Mouse (Mus musculus): ENCODE results near the gene Tmem178b. TPM values are rescaled to one million over a fixed set of nuclear protein-coding genes. Genes with fewer than 3 reads are reported as not detected.

Tmem178b gene
- polyA plus RNA-seq, 1 experiment from 2014 or later = not detected

- Histone ChIP-seq H3K4me1 (no peaks in the 10 kb centered on the region), H3K27ac (no peak overlapping the region), H3K27me3 (ENCODE audit: low read depth, poor library complexity, severe bottlenecking) (no peaks in the 10 kb centered on the region), H3K4me3 (no peak overlapping the region), H3K36me3 (no peaks in the 10 kb centered on the region), H3K9me3 (replicated peaks) (no peaks in the 10 kb centered on the region)
- 97% methylated on average over 1 of the region's 1 CpGs for WGBS
- DNase-seq (ENCODE audit: low spot score) = no peak
Observed at GRCm38 (mm10) chr6:40131936-40132335, 258.9 kb downstream of the Tmem178b start.

- H3K27me3 ChIP-seq (ENCODE audit: low read depth, poor library complexity, severe bottlenecking) = no peaks in the 10 kb centered on the region
- WGBS = 91% methylated on average over 6 of the region's 6 CpGs
- DNase-seq (ENCODE audit: low spot score) = no peak
Observed at GRCm38 (mm10) chr6:40133436-40133835, 260.4 kb downstream of the Tmem178b start.

GRCm38 (mm10) chr6:40135716-40136115, 262.6 kb downstream of the Tmem178b start:
- H3K36me3 ChIP-seq = no peaks in the 10 kb centered on the region

More at GRCm38 (mm10) chr6:40133436-40133835, 260.4 kb downstream of the Tmem178b start:
- no peaks in the 10 kb centered on the region for H3K36me3 ChIP-seq
- H3K4me1 ChIP-seq = no peaks in the 10 kb centered on the region
- no peaks in the 10 kb centered on the region for H3K9me3 ChIP-seq (replicated peaks)
- no peak overlapping the region for H3K27ac ChIP-seq
- H3K4me3 ChIP-seq = no peak overlapping the region

GRCm38 (mm10) chr6:40137346-40137745, 264.3 kb downstream of the Tmem178b start:
- Histone ChIP-seq H3K4me1 (no peaks in the 10 kb centered on the region), H3K9me3 (replicated peaks) (no peaks in the 10 kb centered on the region), H3K36me3 (no peaks in the 10 kb centered on the region), H3K4me3 (no peak overlapping the region), H3K27me3 (ENCODE audit: low read depth, poor library complexity, severe bottlenecking) (no peaks in the 10 kb centered on the region), H3K27ac (no peak overlapping the region)
- 71% methylated on average over 6 of the region's 6 CpGs for WGBS
- DNase-seq (ENCODE audit: low spot score) = no peak

More at GRCm38 (mm10) chr6:40135716-40136115, 262.6 kb downstream of the Tmem178b start:
- 85% methylated on average over 6 of the region's 6 CpGs for WGBS
- no peaks in the 10 kb centered on the region for H3K27me3 ChIP-seq (ENCODE audit: low read depth, poor library complexity, severe bottlenecking)
- no peak for DNase-seq (ENCODE audit: low spot score)
- H3K4me1 ChIP-seq = no peaks in the 10 kb centered on the region
- H3K4me3 ChIP-seq = no peak overlapping the region
- no peak overlapping the region for H3K27ac ChIP-seq
- no peaks in the 10 kb centered on the region for H3K9me3 ChIP-seq (replicated peaks)

GRCm38 (mm10) chr6:40137831-40138520, 264.9 kb downstream of the Tmem178b start:
- no peak overlapping the region for H3K27ac ChIP-seq
- H3K4me3 ChIP-seq = no peak overlapping the region
- 80% methylated on average over 7 of the region's 7 CpGs for WGBS
- DNase-seq (ENCODE audit: low spot score) = no peak
- no peaks in the 10 kb centered on the region for H3K36me3 ChIP-seq
- no peaks in the 10 kb centered on the region for H3K27me3 ChIP-seq (ENCODE audit: low read depth, poor library complexity, severe bottlenecking)
- no peaks in the 10 kb centered on the region for H3K9me3 ChIP-seq (replicated peaks)
- no peaks in the 10 kb centered on the region for H3K4me1 ChIP-seq

- 24% methylated on average over 5 of the region's 5 CpGs for WGBS
Observed at GRCm38 (mm10) chr6:40142582-40142981, 269.5 kb downstream of the Tmem178b start.

GRCm38 (mm10) chr6:40144371-40144770, 271.3 kb downstream of the Tmem178b start:
- no peaks in the 10 kb centered on the region for H3K9me3 ChIP-seq (replicated peaks)
- no peaks in the 10 kb centered on the region for H3K27me3 ChIP-seq (ENCODE audit: low read depth, poor library complexity, severe bottlenecking)
- no peaks in the 10 kb centered on the region for H3K4me1 ChIP-seq
- DNase-seq (ENCODE audit: low spot score) = no peak
- H3K27ac ChIP-seq = no peak overlapping the region
- H3K36me3 ChIP-seq = no peaks in the 10 kb centered on the region
- H3K4me3 ChIP-seq = no peak overlapping the region
- WGBS = 74% methylated on average over 9 of the region's 9 CpGs

More at GRCm38 (mm10) chr6:40142582-40142981, 269.5 kb downstream of the Tmem178b start:
- Histone ChIP-seq H3K4me3 (no peak overlapping the region), H3K36me3 (no peaks in the 10 kb centered on the region), H3K4me1 (no peaks in the 10 kb centered on the region), H3K27ac (no peak overlapping the region), H3K9me3 (replicated peaks) (no peaks in the 10 kb centered on the region), H3K27me3 (ENCODE audit: low read depth, poor library complexity, severe bottlenecking) (no peaks in the 10 kb centered on the region)
- DNase-seq (ENCODE audit: low spot score) = no peak

- WGBS = 88% methylated on average over 3 of the region's 3 CpGs
- no peaks in the 10 kb centered on the region for H3K27me3 ChIP-seq (ENCODE audit: low read depth, poor library complexity, severe bottlenecking)
- DNase-seq (ENCODE audit: low spot score) = no peak
- no peak overlapping the region for H3K27ac ChIP-seq
- no peaks in the 10 kb centered on the region for H3K9me3 ChIP-seq (replicated peaks)
- no peak overlapping the region for H3K4me3 ChIP-seq
- no peaks in the 10 kb centered on the region for H3K4me1 ChIP-seq
- no peaks in the 10 kb centered on the region for H3K36me3 ChIP-seq
Observed at GRCm38 (mm10) chr6:40145601-40146000, 272.5 kb downstream of the Tmem178b start.

- 94% methylated on average over 8 of the region's 8 CpGs for WGBS
Observed at GRCm38 (mm10) chr6:40152241-40152640, 279.2 kb downstream of the Tmem178b start.

GRCm38 (mm10) chr6:40161381-40161780, 288.3 kb downstream of the Tmem178b start:
- 87% methylated on average over 5 of the region's 5 CpGs for WGBS
- DNase-seq (ENCODE audit: low spot score) = no peak
- Histone ChIP-seq H3K9me3 (replicated peaks) (no peaks in the 10 kb centered on the region), H3K4me1 (no peaks in the 10 kb centered on the region), H3K36me3 (no peaks in the 10 kb centered on the region), H3K27me3 (ENCODE audit: low read depth, poor library complexity, severe bottlenecking) (no peaks in the 10 kb centered on the region), H3K4me3 (no peak overlapping the region), H3K27ac (no peak overlapping the region)

More at GRCm38 (mm10) chr6:40152241-40152640, 279.2 kb downstream of the Tmem178b start:
- H3K27me3 ChIP-seq (ENCODE audit: low read depth, poor library complexity, severe bottlenecking) = no peaks in the 10 kb centered on the region
- H3K9me3 ChIP-seq (replicated peaks) = no peaks in the 10 kb centered on the region
- no peaks in the 10 kb centered on the region for H3K36me3 ChIP-seq
- H3K4me1 ChIP-seq = no peaks in the 10 kb centered on the region
- no peak for DNase-seq (ENCODE audit: low spot score)
- no peak overlapping the region for H3K27ac ChIP-seq
- no peak overlapping the region for H3K4me3 ChIP-seq

- DNase-seq (ENCODE audit: low spot score) = no peak
- WGBS = 77% methylated on average over 6 of the region's 6 CpGs
- no peaks in the 10 kb centered on the region for H3K27me3 ChIP-seq (ENCODE audit: low read depth, poor library complexity, severe bottlenecking)
- no peaks in the 10 kb centered on the region for H3K9me3 ChIP-seq (replicated peaks)
- H3K4me1 ChIP-seq = no peaks in the 10 kb centered on the region
- no peak overlapping the region for H3K4me3 ChIP-seq
- no peak overlapping the region for H3K27ac ChIP-seq
- no peaks in the 10 kb centered on the region for H3K36me3 ChIP-seq
Observed at GRCm38 (mm10) chr6:40173559-40173958, 300.5 kb downstream of the Tmem178b start.

- Histone ChIP-seq H3K27me3 (ENCODE audit: low read depth, poor library complexity, severe bottlenecking) (no peaks in the 10 kb centered on the region), H3K27ac (no peak overlapping the region), H3K4me3 (no peak overlapping the region), H3K9me3 (replicated peaks) (no peaks in the 10 kb centered on the region), H3K4me1 (no peaks in the 10 kb centered on the region), H3K36me3 (no peaks in the 10 kb centered on the region)
- no peak for DNase-seq (ENCODE audit: low spot score)
- 71% methylated on average over 4 of the region's 4 CpGs for WGBS
Observed at GRCm38 (mm10) chr6:40177870-40178269, 304.8 kb downstream of the Tmem178b start.

GRCm38 (mm10) chr6:40180551-40180950, 307.5 kb downstream of the Tmem178b start:
- Histone ChIP-seq H3K4me1 (no peaks in the 10 kb centered on the region), H3K27ac (no peak overlapping the region), H3K27me3 (ENCODE audit: low read depth, poor library complexity, severe bottlenecking) (no peaks in the 10 kb centered on the region), H3K9me3 (replicated peaks) (no peaks in the 10 kb centered on the region), H3K4me3 (no peak overlapping the region), H3K36me3 (no peaks in the 10 kb centered on the region)
- 89% methylated on average over 4 of the region's 4 CpGs for WGBS
- no peak for DNase-seq (ENCODE audit: low spot score)

GRCm38 (mm10) chr6:40200661-40201060, 327.6 kb downstream of the Tmem178b start:
- H3K27ac ChIP-seq = no peak overlapping the region
- no peak for DNase-seq (ENCODE audit: low spot score)
- H3K36me3 ChIP-seq = no peaks in the 10 kb centered on the region
- H3K4me1 ChIP-seq = no peaks in the 10 kb centered on the region
- H3K4me3 ChIP-seq = no peak overlapping the region
- H3K9me3 ChIP-seq (replicated peaks) = no peaks in the 10 kb centered on the region
- 62% methylated on average over 3 of the region's 3 CpGs for WGBS
- H3K27me3 ChIP-seq (ENCODE audit: low read depth, poor library complexity, severe bottlenecking) = no peaks in the 10 kb centered on the region
